Mouse (Mus musculus): Measurements from ENCODE around the gene Tmem182.

The Tmem182 gene

GRCm38 (mm10) chr1:40856846-40857636, 51.6 kb downstream of the Tmem182 start:
- intact Hi-C loops (cut with DNase I) = no loop called here

GRCm38 (mm10) chr1:40865043-40865442, 59.6 kb downstream of the Tmem182 start:
- intact Hi-C loops (cut with DNase I) = no loop called here

- intact Hi-C loops (cut with DNase I) = no loop called here
These were observed 61.7 kb downstream of the Tmem182 start for GRCm38 (mm10) chr1:40867106-40867505.

GRCm38 (mm10) chr1:40867651-40868050, 62.2 kb downstream of the Tmem182 start:
- intact Hi-C loops (cut with DNase I) = no loop called here

GRCm38 (mm10) chr1:40873760-40874455, 68.5 kb downstream of the Tmem182 start:
- intact Hi-C loops (cut with DNase I) = no loop called here

- intact Hi-C loops (cut with DNase I) = no loop called here
These were observed 69.3 kb downstream of the Tmem182 start for GRCm38 (mm10) chr1:40874456-40875375.

- intact Hi-C loops (cut with DNase I) = no loop called here
These were observed 73.7 kb downstream of the Tmem182 start for GRCm38 (mm10) chr1:40879051-40879450.

GRCm38 (mm10) chr1:40879526-40879925, 74.1 kb downstream of the Tmem182 start:
- intact Hi-C loops (cut with DNase I) = no loop called here

- intact Hi-C loops (cut with DNase I) = loop anchor here (10.0 kb wide), 1 partner anchor 1834 kb away; no protein-coding TSS in a partner anchor
These were observed 75.1 kb downstream of the Tmem182 start for GRCm38 (mm10) chr1:40880527-40880926.

GRCm38 (mm10) chr1:40883856-40884255, 78.5 kb downstream of the Tmem182 start:
- intact Hi-C loops (cut with DNase I) = loop anchor here (10.0 kb wide), 1 partner anchor 1831 kb away; no protein-coding TSS in a partner anchor

GRCm38 (mm10) chr1:40884943-40885342, 79.5 kb downstream of the Tmem182 start:
- intact Hi-C loops (cut with DNase I) = loop anchor here (10.0 kb wide), 1 partner anchor 1830 kb away; no protein-coding TSS in a partner anchor

- intact Hi-C loops (cut with DNase I) = loop anchor here (10.0 kb wide), 1 partner anchor 1827 kb away; no protein-coding TSS in a partner anchor
These were observed 82.3 kb downstream of the Tmem182 start for GRCm38 (mm10) chr1:40887673-40888072.

- intact Hi-C loops (cut with DNase I) = loop anchor here (10.0 kb wide), 1 partner anchor 1826 kb away; no protein-coding TSS in a partner anchor
These were observed 83.1 kb downstream of the Tmem182 start for GRCm38 (mm10) chr1:40888396-40889040.

- intact Hi-C loops (cut with DNase I) = loop anchor here (10.0 kb wide), 1 partner anchor 1825 kb away; no protein-coding TSS in a partner anchor
These were observed 84.2 kb downstream of the Tmem182 start for GRCm38 (mm10) chr1:40889617-40890016.

- intact Hi-C loops (cut with DNase I) = no loop called here
These were observed 84.8 kb downstream of the Tmem182 start for GRCm38 (mm10) chr1:40890246-40890645.

- intact Hi-C loops (cut with DNase I) = no loop called here
These were observed 98.3 kb downstream of the Tmem182 start for GRCm38 (mm10) chr1:40903712-40904111.
